Mouse (Mus musculus) CH12.LX (cell line): Measurements from ENCODE around the gene Atp8a2. TPM values are rescaled to one million over a fixed set of nuclear protein-coding genes. Genes with fewer than 3 reads are reported as not detected.

ENCODE experiments used
- DNase-seq: peaks from one replicate; pipeline ENCODE4 v3.0.0-alpha.2; 2013; ENCODE audit errors: extremely low read depth
- H3K27ac ChIP-seq: 2 replicates; pipeline ENCODE4 v1.5.1; 2012; ENCODE audit warnings: low read depth, mild to moderate bottlenecking, control low read depth, moderate library complexity; ENCODE audit not compliant: insufficient read depth
- H3K27me3 ChIP-seq: replicated peaks from 2 replicates; pipeline ENCODE3; 2012; ENCODE audit warnings: inconsistent platforms
- H3K36me3 ChIP-seq, 2 experiments: replicated peaks in 1 of 2; 2 replicates each; pipeline versions ENCODE3 to v1.6.1; 2012; ENCODE audit warnings: inconsistent platforms in 1 of 2, low read length in 1 of 2, mild to moderate bottlenecking in 1 of 2, mixed read lengths in 1 of 2, moderate library complexity in 1 of 2; ENCODE audit not compliant: control insufficient read depth in 1 of 2, insufficient read depth in 1 of 2
- H3K4me1 ChIP-seq, 2 experiments: 2 replicates each; pipeline ENCODE4 v1.6.1; 2012; ENCODE audit warnings: inconsistent platforms in 1 of 2, moderate library complexity in 1 of 2; ENCODE audit not compliant: insufficient read depth in 2 of 2, control insufficient read depth in 1 of 2
- H3K4me2 ChIP-seq: 2 replicates; pipeline ENCODE4 v1.6.1; 2012; ENCODE audit warnings: low read depth, mild to moderate bottlenecking, control low read depth; ENCODE audit not compliant: poor library complexity, insufficient read depth, severe bottlenecking
- H3K4me3 ChIP-seq, 3 experiments: fragments of 150-350 bp in 1 of 3; sonication (generic) in 1 of 3; replicated peaks in 1 of 3; 2 replicates each; pipeline versions ENCODE3 to v1.5.1; 2011 to 2012; ENCODE audit warnings: low read depth in 2 of 3, low read length in 2 of 3, mild to moderate bottlenecking in 2 of 3, moderate library complexity in 2 of 3, control low read depth in 1 of 3, improper control_type of control experiment in 1 of 3, inconsistent platforms in 1 of 3, mixed read lengths in 1 of 3; ENCODE audit not compliant: poor library complexity in 1 of 3
- H3K79me2 ChIP-seq: replicated peaks from 2 replicates; pipeline ENCODE4 v1.6.1; 2012; ENCODE audit warnings: mild to moderate bottlenecking, moderate library complexity; ENCODE audit not compliant: control insufficient read depth, poor library complexity, insufficient read depth, severe bottlenecking; ENCODE audit errors: extremely low read depth
- H3K9ac ChIP-seq: 2 replicates; pipeline ENCODE4 v1.6.1; 2012; ENCODE audit warnings: low read depth, mild to moderate bottlenecking, control low read depth, moderate library complexity; ENCODE audit not compliant: insufficient read depth
- H3K9me3 ChIP-seq: replicated peaks from 2 replicates; pipeline ENCODE3; 2012; ENCODE audit warnings: low read length, inconsistent platforms, mixed read lengths
- BHLHE40 ChIP-seq: IDR thresholded peaks from 2 replicates; pipeline ENCODE4 v1.6.1; 2011; ENCODE audit warnings: mild to moderate bottlenecking, low read depth, low read length, improper control_type of control experiment
- CHD1 ChIP-seq: IDR thresholded peaks from 2 replicates; pipeline ENCODE4 v1.6.1; 2012; ENCODE audit warnings: low read depth, low read length, improper control_type of control experiment, inconsistent platforms
- CHD2 ChIP-seq: IDR thresholded peaks from 2 replicates; pipeline ENCODE4 v1.6.1; 2011; ENCODE audit warnings: low read length, improper control_type of control experiment
- ELF1 ChIP-seq: IDR thresholded peaks from 2 replicates; pipeline ENCODE4 v1.6.1; 2014; ENCODE audit warnings: low read depth, mild to moderate bottlenecking, inconsistent platforms, low read length, improper control_type of control experiment
- EP300 ChIP-seq: IDR thresholded peaks from 2 replicates; pipeline ENCODE4 v1.6.1; 2011; ENCODE audit warnings: low read length, improper control_type of control experiment
- GABPA ChIP-seq: IDR thresholded peaks from 2 replicates; pipeline ENCODE4 v1.6.1; 2012; ENCODE audit warnings: low read depth, low read length, improper control_type of control experiment, inconsistent platforms; ENCODE audit not compliant: insufficient replicate concordance
- HCFC1 ChIP-seq: IDR thresholded peaks from 2 replicates; pipeline ENCODE4 v1.6.1; 2012; ENCODE audit warnings: low read depth, mild to moderate bottlenecking, inconsistent platforms, low read length, improper control_type of control experiment
- JUN ChIP-seq: IDR thresholded peaks from 2 replicates; pipeline ENCODE4 v1.6.1; 2011; ENCODE audit warnings: low read depth, mild to moderate bottlenecking, low read length, improper control_type of control experiment, moderate library complexity; ENCODE audit not compliant: insufficient read depth
- KAT2A ChIP-seq: IDR thresholded peaks from 2 replicates; pipeline ENCODE4 v1.6.1; 2012; ENCODE audit warnings: low read length, improper control_type of control experiment, inconsistent platforms; ENCODE audit not compliant: insufficient replicate concordance
- MEF2A ChIP-seq: IDR thresholded peaks from 2 replicates; pipeline ENCODE4 v1.6.1; 2014; ENCODE audit warnings: low read depth, mild to moderate bottlenecking, inconsistent platforms, low read length, improper control_type of control experiment, borderline replicate concordance
- MXI1 ChIP-seq: IDR thresholded peaks from 2 replicates; pipeline ENCODE4 v1.6.1; 2011; ENCODE audit warnings: mild to moderate bottlenecking, low read depth, low read length, improper control_type of control experiment
- MYC ChIP-seq: IDR thresholded peaks from 2 replicates; pipeline ENCODE4 v1.6.1; 2011; ENCODE audit warnings: low read depth, mild to moderate bottlenecking, improper control_type of control experiment, low read length
- NELFE ChIP-seq: IDR thresholded peaks from 2 replicates; pipeline ENCODE4 v1.6.1; 2011; ENCODE audit warnings: low read depth, low read length, improper control_type of control experiment
- NRF1 ChIP-seq: IDR thresholded peaks from 2 replicates; pipeline ENCODE4 v1.6.1; 2014; ENCODE audit warnings: low read depth, mild to moderate bottlenecking, inconsistent platforms, low read length, improper control_type of control experiment, moderate library complexity
- RCOR1 ChIP-seq: conservative IDR thresholded peaks from 2 replicates; pipeline ENCODE4 v1.6.1; 2012; ENCODE audit warnings: low read depth, mild to moderate bottlenecking, inconsistent platforms, low read length, improper control_type of control experiment
- SIN3A ChIP-seq: IDR thresholded peaks from 2 replicates; pipeline ENCODE4 v1.6.1; 2012; ENCODE audit warnings: low read length, improper control_type of control experiment, inconsistent platforms
- SMC3 ChIP-seq: IDR thresholded peaks from 2 replicates; pipeline ENCODE4 v1.6.1; 2011; ENCODE audit warnings: low read depth, low read length, improper control_type of control experiment
- UBTF ChIP-seq: IDR thresholded peaks from 2 replicates; pipeline ENCODE4 v1.6.1; 2012; ENCODE audit warnings: low read depth, mild to moderate bottlenecking, inconsistent platforms, low read length, improper control_type of control experiment, moderate library complexity
- USF1 ChIP-seq: IDR thresholded peaks from 2 replicates; pipeline ENCODE4 v1.6.1; 2014; ENCODE audit warnings: low read depth, mild to moderate bottlenecking, inconsistent platforms, low read length, improper control_type of control experiment
- USF2 ChIP-seq: conservative IDR thresholded peaks from 2 replicates; pipeline ENCODE4 v1.6.1; 2011; ENCODE audit warnings: low read depth, low read length, improper control_type of control experiment
- ZKSCAN1 ChIP-seq: IDR thresholded peaks from 2 replicates; pipeline ENCODE4 v1.6.1; 2012; ENCODE audit warnings: low read depth, inconsistent platforms, low read length, improper control_type of control experiment, borderline replicate concordance
- ZMIZ1 ChIP-seq: IDR thresholded peaks from 2 replicates; pipeline ENCODE4 v1.6.1; 2012; ENCODE audit warnings: low read depth, mild to moderate bottlenecking, inconsistent platforms, low read length, improper control_type of control experiment
- dilution Hi-C: fragments of 300-500 bp; cut with MboI; formaldehyde crosslinking; loops from 2 replicates; pipeline ENCODE4 v1.14.3; 2020; ENCODE audit warnings: low sequenced_read_pairs; ENCODE audit not compliant: extremely low pct_unique_long_range_greater_than_20kb, extremely low pct_ligation_motif_present
- in situ Hi-C: fragments of 300-500 bp; cut with MboI; formaldehyde crosslinking; loops from 3 replicates; pipeline ENCODE4 v1.14.3; 2019; ENCODE audit warnings: low sequenced_read_pairs, low pct_ligation_motif_present, low pct_unique_long_range_greater_than_20kb, mixed read lengths
- polyA plus RNA-seq: library from polyadenylated mRNA; unstranded; fragments of >175 nt; gene quantifications from 2 replicates; pipeline ENCODE4 v1.2.1, GENCODE M21; 2012; ENCODE audit warnings: low read depth; ENCODE audit not compliant: insufficient read length
- total RNA-seq, 2 experiments: library from RNA; depleted of rRNA; stranded (reverse); fragments of 300-350 nt in 1 of 2; fragments of >200 nt in 1 of 2; gene quantifications; 2 replicates each; pipeline ENCODE4 v1.2.3; 2012 to 2014

Gene Atp8a2
- total and polyA plus RNA-seq, 3 experiments = 0.15 to 0.29 (median 0.21) TPM

- Histone ChIP-seq H3K4me1 (no peaks in the 10 kb centered on the region), H3K27ac (no peak overlapping the region), H3K79me2 (no peaks in the 10 kb centered on the region), H3K27me3 (no peaks in the 10 kb centered on the region), H3K9ac (no peak overlapping the region), H3K4me3 (no peak overlapping the region), H3K9me3 (no peaks in the 10 kb centered on the region), H3K4me2 (no peak overlapping the region), H3K36me3 (no peaks in the 10 kb centered on the region)
- in situ Hi-C loops (no loop called here), dilution Hi-C loops (no loop called here)
- TF ChIP-seq USF1 (no peak), MYC (no peak), UBTF (no peak), ZKSCAN1 (no peak), EP300 (no peak), JUN (no peak), KAT2A (no peak), ELF1 (no peak), MXI1 (no peak), USF2 (no peak), MEF2A (no peak), NRF1 (no peak), BHLHE40 (no peak), RCOR1 (no peak), SIN3A (no peak), GABPA (no peak), CHD2 (no peak), SMC3 (no peak), ZMIZ1 (no peak), CHD1 (no peak)
- DNase-seq = no peak
Measured at GRCm38 (mm10) chr14:60163367-60163766, 33.6 kb downstream of the Atp8a2 start.

GRCm38 (mm10) chr14:60152373-60152772, 44.6 kb downstream of the Atp8a2 start:
- no peak overlapping the region for H3K4me3 ChIP-seq
- H3K4me1 ChIP-seq = 0 out of 4 replicates have a peak, but pooled peaks cover 0 to 2% of the 10 kb centered on the region in 2 experiments
- H3K9ac ChIP-seq = no peak overlapping the region
- H3K36me3 ChIP-seq = no peaks in the 10 kb centered on the region
- H3K4me2 ChIP-seq = no peak overlapping the region
- no peaks in the 10 kb centered on the region for H3K9me3 ChIP-seq
- dilution Hi-C loops = no loop called here
- H3K79me2 ChIP-seq = no peaks in the 10 kb centered on the region
- H3K27ac ChIP-seq = no peak overlapping the region
- no peaks in the 10 kb centered on the region for H3K27me3 ChIP-seq
- TF ChIP-seq BHLHE40 (no peak), HCFC1 (no peak), NELFE (no peak), RCOR1 (no peak), CHD1 (no peak), ZMIZ1 (no peak)
- TF ChIP-seq, all 38 proteins: peak for 0
- DNase-seq = no peak
- in situ Hi-C loops = no loop called here
